Mouse (Mus musculus) spleen, postnatal 4 days (tissue): ENCODE data around the gene Tdp1.
A peak's percentile ranks its signal among the peaks of the same experiment; 100 is the strongest.

Source experiments
- DNase-seq, 2 experiments: peaks; one replicate each; pipeline ENCODE4 v3.0.0; 2022; ENCODE audit warnings: low spot score in 2 of 2

The Tdp1 gene

DNA sequence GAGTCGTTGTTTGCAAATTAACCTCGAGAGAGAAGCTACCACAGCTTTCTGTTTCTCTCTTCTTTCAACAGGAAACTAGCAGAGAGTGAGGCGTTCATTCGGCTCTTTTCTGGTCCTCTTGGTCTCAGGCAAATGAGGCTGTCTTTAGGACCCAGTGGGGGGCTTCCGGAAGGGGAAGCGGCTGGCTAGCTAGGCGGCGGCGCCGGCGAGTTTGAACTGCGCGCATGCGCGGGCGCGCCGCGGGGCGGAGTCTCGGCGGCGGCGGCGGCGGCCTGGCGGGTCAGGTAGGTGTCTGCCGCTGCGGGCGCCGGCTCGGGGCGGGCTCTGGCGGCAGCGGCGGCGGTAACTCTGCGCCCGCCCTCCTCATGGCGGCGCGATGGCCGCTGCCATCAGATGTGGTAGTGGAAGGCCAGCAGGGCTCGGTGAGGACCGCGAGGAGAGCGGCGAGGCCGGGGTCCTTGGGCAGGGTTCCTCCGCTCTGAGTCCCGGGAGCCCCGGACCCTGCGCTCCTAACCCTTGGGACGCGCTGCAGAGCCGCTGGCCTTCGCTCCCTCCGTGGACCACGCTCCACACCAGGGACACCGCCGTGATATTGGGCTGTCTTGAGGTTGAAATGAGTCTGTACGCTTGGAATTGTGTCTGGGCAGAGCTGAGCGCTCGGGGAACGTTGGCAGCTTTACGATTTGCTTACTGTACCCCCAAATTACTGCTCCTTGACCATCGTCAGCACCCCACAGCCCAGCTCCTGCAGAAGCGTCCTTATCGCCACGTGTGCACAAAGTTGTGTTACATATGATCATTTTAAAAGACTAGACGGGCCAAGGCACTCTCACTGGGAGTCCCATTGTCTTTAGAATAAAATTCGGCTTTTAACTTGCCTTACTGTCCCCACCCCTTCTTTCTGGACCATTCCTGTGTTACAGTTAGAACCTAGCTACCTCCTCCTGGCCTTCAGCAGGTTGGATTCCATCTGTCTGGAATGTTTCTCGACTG, at the start of gene Tdp1, which contains the start of gene Efcab11:
Gene Tdp1, plus strand, starts transcription at position 249 of the 993 bp plus-strand sequence.
Gene Efcab11, minus strand, starts transcription at position 171 of the 993 bp plus-strand sequence.
- peak; percentile 93 to 98 for DNase-seq

DNA sequence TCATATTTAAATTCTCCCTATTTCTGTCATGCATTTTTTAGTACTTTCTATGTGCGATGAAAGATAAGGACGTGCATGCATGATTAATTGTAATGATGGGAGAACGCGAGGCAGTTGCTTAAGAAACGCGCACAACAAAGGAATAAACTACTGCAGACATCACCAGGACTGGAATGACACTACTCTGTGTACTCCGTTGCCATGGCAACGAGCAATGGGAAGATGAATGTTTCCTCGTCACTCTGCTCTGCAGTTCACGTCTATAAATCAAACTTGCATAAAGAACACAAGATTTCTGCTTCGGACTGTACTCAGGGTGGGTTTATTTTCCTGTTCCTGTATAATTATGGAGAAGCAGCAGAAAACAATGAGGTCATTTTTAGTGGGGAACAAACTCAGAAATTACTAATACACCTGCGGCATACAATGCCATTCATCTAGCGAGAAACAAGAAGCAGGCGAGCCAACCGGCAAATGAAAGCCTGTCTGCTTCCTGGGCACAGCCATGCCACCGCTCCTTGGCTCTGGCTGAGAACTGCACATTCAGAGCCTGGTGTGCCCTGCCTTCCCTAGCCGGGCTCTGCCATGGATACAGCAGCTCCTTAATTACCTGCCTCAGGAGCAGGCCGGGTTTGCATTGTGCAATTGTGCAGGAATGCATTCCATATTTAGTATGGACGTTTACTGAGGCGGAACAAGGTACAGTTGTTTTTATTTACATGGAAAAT, 47.7 kb upstream of the Tdp1 start:
- DNase-seq: no peak

DNA sequence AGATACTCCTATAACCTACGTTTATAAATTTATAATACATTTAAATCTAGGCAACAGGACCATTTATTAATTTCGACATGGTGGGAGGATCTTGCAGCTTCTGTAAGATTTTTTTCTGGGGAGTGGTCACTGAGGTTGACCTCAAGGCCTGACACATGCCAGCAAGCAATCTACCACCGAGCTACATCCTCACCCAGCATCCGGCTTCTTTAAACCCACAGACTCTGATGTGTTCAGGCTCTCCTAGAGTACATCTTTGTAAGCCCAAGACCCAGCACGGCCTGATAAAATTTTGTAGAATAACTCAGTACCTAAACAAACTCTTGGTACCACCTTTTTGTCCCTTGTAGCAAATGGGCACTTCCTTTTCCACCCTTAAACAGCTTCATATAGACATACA, 46.8 kb upstream of the Tdp1 start:
- DNase-seq: no peak

DNA sequence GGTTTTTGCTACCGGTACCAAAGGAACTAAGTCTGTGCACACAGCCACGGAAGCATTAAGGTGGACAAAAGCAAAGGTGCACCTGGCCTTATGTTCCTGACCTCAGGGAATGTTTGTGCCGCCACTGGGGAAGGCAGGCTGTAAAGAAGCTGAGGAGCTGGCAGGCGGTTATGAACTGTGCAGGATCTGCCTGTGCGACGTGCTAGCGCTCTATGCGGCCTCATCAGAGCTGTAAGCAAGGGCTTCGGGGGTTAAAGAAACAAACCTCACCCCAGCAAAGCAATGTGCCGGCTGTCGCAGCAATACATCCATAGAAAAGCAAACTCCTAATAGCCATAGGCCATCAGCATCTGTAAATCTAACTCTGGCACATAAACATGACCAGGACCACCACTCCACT, 46.2 kb upstream of the Tdp1 start:
- DNase-seq: no peak

DNA sequence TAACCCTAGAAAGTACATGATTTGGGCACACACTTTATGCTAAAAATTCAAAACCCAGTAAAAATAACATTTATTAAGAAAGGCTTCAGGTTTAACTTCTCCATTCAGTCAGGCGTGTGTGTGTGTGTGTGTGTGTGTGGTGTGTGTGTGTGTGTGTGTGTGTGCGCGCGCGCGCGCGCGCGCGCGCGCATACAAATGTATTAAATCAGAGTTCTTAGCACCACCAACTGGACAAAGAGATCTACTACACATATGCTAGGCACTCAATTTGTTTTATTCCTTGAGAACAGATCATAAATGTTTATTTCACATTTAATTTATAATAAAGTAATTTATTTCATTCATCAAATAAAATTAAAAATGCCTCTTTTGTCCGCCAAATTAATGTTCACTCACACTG, 45.6 kb upstream of the Tdp1 start:
- no peak for DNase-seq

DNA sequence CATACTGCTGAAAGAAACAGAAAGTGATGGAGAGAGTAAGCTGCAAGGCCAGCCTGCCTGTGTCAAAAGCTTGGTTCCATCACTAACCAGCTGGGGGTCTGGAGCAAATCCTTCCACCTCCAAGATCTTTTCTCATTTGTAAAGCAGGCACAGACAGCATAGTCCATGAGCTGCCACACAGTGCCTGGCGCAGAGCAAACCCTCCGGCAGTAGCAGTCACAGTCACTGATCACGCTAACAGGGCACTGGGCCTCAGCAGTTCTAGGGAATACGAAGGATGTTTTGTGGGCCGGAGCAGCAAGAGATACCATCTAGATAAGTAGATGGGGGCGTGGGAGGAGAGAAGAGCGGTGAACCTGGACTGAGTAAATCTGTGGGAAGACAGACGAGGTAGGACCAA, 39.4 kb upstream of the Tdp1 start:
- DNase-seq: no peak

DNA sequence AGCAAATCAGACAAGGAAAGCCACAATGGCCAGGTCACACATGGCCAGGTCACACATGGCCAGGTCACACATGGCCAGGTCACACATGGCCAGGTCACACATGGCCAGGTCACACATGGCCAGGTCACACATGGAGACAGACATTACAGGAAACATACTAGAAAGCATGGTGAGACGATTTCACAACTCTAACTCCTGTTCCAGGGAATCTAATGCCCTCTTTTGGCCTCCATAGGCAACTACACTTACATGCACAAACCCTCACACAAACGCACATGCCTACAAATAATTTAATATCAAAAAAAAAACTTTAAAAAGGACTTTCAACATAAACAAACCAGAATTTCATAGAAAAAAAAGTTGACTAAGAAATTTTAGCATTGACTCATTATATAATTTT, 34.3 kb upstream of the Tdp1 start:
- DNase-seq: no peak

DNA sequence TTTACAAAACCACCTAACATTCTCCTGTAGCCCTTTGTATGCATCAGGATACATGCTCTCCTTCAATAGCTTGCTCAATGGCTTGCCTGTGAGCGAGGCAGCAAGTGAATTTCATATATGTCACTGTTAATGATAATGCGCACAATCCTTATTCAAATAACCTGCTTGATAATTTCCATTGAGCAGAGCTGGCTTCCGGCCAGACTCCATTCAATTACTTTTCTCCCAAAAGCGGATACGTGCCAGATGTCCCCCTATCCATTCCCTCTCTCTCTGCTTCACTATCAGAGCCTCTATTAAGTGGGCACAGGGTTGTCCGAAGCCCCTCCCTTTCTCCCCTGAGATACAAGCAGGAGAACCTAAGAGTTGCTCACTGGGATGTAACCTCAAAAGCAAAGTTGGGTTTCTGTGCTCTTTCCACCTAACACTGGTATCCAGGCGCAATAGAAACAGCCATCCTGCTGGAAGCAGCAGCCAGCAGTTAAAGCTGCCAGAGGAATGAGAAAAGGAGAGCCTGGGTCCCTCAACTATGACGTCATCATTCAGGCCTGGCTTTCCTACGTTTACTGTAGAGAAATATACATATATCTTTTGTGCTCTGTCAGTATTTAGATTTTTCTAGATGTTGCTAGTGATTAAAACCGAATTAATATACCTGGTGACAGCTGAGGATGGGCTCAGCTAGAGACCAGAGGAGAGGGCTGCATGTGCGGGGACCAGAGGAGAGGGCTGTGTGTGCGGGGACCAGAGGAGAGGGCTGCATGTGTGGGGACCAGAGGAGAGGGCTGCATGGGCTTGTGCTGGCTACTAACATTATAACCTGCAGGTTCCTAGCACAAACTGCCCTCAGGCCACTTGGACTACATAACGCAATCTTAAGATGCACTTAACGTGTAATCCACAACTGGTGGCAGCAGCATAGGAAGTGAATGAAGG, 30.7 kb upstream of the Tdp1 start:
- DNase-seq: no peak

DNA sequence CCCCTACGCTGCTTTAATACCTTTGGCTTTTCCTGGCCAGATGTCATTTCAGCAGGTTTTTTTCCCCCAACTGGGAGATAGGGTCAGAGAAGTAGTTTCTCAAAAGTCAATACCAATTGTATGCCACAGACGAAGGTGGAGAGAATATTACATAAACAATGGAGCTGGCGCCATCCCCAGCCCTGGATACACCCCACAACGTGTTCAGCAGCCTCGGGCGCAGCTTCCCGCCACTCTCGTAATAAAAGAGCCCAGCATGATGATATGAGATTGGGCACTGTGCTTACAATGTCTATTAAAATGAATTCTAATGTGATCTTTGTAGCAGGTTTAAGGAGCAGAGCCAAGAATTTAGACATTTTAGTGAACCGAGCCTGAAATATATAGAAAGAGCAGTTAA, 28.3 kb upstream of the Tdp1 start:
- DNase-seq: no peak

DNA sequence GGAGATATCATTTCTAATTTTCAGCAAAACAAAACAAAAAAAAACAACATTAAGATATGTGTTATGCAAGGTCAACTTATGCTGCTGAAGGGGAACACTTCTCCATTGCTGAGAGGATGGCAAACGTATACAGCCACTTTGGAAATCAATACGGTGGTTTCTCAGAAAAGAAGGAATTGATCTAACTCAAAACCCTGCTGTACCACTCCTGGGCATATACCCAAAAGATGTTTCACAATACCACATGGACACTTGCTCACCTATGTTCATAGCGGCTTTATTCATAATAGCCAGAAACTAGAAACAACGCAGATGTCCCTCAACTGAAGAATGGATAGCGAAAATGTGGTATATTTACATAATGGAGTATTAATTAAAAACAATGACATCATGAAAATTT, 25.7 kb upstream of the Tdp1 start:
- DNase-seq: no peak

DNA sequence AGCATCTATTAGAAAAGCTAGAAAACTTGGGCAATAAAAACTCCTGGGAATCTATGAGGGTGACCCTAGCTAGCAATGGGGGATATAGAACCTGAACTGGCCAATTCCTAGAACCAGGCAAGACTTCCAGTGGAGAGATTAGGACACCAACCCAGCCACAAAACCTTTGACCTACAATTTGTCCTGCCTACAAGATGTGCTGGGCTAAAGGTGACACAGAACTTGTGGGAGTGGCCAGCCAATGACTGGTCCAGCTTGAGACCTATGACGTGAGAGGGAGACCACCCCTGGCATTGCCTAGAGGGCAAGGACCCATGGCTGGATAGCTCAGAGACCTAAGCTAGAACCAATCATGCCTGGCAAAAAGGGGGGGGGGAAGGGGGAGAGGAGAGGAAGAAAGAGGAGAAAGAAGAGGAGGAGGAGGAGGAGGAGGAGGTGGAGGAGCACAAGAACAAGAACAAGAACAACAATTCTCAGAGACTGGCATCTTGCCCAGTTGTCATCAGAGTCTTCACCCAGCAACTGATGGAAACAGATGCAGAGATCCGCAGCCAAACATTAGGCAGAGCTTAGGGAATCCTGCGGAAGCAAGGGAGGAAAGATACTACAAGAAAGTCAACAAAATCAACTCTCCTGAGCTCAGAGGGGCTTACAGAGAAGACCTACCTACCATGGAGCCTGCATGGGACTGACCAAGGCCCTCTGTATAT, 24.8 kb upstream of the Tdp1 start:
- DNase-seq: no peak

DNA sequence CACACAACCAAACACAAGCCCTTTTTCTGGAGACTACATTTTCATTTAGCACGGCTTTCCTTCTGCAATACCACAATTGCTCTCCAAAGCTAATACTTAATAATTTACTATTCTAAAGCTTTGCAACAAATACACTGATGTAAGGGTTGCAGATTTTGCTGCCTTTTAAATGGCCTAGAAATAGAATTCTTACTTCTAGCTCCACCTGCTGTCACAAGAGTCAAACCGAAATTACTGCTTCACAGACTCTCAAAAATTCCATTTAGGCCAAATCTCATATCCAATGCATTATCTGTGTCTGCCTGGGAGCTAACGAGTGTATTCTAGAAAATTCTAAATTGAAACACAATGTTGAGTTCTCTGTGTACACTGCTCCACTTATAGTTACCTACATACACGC, 23.3 kb upstream of the Tdp1 start:
- no peak for DNase-seq

DNA sequence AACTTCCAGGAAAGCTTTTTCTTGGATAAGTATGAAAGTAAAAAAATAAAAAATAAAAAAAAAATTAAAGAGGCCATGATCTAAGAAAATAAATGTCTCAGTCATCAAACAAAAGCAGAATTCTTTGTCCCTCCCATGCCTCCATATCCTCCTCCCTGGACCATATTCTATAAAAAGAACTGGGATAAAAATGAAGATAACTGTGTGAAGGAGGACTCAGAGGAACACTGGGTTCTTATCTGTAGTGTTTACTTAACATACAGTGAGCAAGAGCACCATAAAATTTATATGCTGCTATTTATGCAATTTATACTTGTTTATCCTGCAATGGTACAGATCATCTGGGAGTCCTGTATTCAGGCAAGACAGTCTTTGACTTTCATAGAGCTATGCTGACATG, 19.7 kb upstream of the Tdp1 start:
- no peak for DNase-seq

DNA sequence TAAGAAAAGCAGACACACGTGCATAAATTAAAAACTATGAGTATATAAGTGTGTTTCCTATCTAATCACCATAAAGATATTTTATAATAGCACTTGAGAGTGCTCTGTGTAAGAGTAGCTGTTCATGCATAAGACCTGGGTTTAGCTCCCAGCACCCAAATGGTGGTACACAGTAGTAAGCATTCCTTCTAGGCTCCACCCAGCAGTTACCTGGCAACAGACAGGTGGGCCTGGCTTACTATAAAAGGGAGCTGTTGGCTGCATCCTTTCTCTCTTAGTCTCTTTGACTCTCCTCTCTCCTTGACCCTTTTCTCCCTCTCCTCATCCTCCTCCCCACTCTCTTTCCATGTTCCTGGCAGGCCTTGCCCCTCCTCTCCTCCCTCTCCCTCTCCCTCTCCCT, 15.5 kb upstream of the Tdp1 start:
- DNase-seq: no peak

DNA sequence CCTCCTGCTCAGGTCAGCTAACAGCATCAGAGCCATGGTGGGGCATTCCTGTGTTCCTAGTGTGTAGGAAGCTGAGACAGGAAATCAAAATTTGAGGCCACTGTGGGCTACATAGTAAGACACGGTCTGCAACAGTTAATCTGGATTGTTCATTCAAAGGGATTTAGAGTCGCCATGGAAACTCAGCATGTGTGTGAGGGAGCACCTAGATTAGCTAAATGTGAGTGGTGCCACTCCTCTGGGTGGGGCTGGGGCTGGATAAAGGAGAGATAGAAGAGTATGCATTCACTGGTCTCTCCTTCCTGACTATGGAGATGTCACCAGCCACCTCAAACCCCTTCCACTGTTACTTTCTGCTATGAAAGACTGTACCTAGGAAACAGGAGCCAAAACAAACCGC, 10.9 kb upstream of the Tdp1 start:
- no peak for DNase-seq

DNA sequence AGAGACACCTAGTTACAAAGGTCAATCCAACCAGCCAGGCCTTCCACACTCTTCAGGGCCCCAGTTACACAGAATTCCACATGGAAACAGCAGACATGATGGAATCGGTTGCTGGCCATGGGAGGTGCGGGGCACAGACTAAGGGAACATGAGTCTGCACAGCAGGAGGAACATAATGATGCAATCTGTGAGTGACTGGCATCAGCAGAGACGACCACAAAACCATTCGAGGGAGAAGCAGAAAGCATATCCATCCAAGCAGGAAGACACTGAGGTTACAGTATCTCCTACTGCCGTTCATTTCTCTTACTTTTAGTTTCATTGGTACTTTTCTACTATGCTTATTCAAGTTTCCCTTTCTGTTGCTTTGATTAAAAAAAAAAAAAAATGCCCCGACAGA, 9.7 kb upstream of the Tdp1 start:
- DNase-seq: no peak

DNA sequence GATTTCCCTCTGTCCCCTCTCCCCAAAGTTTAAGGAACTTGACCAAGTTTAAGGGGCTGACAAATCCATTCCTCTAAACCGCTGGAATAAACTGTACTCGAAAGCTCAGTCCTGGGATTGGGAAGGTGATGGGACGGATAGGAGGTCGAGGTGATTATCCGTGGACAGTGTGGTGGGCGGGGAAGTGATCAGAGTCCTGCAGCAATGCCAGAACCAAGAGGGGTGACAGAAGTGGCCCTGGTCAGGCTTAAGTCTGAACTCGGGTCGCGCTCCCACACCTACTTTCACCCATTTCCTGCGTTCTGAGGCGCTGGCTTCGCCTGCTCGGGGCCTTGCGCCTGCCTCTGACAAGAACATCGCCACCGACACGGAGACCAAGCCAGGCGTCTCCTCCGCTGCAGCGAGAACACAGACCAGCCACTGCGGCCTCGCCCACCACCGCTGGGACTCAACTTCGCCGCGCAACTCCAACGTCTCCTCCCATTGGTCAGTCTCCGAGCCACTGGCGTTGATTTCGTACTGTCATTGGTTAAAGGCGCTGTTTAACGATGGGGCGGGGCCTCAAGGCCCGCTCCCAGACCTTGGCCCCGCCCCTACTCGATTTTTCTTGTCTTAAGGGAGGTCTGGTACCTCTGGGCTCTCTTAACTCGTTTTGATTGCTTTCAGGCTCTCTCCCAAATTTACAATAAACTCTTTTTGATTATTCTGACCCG, 1.2 kb upstream of the Tdp1 start:
- DNase-seq: peak; percentile 91 to 92

DNA sequence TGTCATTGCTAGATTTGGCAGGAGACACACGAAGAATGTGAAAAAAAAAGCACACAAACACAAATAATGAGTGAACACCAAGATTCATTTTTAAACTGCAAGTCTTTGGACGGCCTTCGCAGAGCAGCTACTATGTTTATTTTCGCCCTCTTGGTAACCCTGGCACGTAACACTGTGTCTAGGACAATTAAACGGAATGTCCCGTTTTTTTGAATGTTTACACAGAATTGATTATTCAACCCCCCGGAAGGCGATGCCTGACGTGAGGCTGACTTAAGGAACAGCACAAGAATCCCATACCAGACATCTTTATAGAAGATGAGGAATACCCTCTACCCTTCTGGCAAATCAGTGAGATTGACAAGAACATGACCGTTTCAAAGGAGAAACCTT, 608 bp upstream of the Tdp1 start:
- DNase-seq: no peak

DNA sequence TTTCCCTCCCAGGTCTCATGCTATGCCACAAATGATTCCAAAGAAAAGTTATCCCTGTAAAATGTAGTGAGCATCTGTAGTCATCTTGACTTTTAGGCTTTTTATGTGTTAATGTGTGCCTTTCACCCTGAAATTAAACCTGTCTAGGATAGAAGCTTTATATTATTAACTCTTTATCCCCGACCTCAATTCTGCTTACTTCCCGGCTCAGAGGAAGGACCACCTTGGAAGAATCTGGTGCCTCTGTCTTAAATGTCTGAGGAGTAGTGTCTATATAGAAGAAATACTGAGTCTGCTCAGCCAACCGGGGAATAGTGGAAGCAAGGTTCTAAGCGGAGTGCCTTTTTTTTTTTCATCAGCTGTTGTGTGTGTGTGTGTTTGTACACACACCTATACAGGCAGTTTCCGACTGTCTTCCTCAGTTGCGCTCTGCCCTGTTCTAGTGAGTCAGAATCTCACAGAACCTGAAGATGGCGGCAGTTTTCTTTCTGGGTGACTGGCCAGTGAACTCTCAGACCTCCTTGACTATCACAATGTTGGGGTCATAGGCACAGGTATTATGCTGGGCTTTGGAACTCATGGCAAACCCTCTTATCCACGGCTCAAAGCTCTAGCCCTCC, 1.1 kb downstream of the Tdp1 start:
- DNase-seq: no peak

DNA sequence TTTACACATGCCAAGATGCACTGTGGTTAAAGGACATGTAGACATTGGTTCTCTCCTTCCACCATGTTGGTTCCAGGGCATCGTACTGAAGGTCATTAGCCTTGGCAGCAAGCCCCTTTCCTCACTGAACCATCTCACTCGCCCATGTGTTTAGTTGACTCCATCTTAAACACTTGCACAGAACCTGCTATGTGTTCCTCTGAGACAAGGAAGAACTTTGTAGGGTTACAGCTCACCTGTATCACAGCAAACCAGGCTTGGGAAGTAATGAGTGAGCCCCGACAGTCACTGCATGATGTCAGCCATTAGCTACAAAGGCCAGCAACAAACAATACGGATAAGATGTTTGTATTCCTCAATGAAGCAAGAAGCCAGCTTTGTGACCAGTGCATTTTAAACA, 13.5 kb downstream of the Tdp1 start:
- no peak for DNase-seq
